Mouse (Mus musculus): ENCODE measurements around the gene Zdhhc19.

Gene Zdhhc19

GRCm38 (mm10) chr16:32513401-32513800 lies 17.3 kb downstream of the Zdhhc19 start:
- DNase-seq (ENCODE audit: extremely low spot score, low read depth, low spot score): no peak

DNA sequence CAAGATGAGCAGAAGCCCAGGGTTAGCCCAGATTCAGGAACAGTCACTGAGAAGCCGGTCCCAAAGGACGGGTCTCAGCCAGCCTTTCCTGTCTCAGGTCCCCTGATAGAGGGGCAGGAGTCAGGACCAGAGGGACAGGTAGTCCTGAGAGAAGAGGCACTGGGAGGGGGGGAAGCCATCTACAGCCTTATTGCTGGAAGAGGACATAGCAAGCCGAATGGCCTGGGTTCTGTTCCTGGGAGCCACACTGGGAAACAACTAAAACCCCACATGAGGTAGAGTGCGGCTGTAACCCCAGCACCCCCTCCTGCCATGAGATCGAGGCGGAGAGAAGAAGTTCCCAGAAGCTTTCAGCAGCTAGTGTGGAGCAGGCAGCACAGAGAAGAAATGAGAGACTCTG lies 17.9 kb downstream of the Zdhhc19 start:
- DNase-seq (ENCODE audit: extremely low spot score, low read depth, low spot score): no peak

GRCm38 (mm10) chr16:32516006-32516962 lies 20.2 kb downstream of the Zdhhc19 start:
- DNase-seq (ENCODE audit: extremely low spot score, low read depth, low spot score): no peak

- DNase-seq (ENCODE audit: extremely low spot score, low read depth, low spot score): no peak
Measured at GRCm38 (mm10) chr16:32517785-32518481, 21.9 kb downstream of the Zdhhc19 start.

DNA sequence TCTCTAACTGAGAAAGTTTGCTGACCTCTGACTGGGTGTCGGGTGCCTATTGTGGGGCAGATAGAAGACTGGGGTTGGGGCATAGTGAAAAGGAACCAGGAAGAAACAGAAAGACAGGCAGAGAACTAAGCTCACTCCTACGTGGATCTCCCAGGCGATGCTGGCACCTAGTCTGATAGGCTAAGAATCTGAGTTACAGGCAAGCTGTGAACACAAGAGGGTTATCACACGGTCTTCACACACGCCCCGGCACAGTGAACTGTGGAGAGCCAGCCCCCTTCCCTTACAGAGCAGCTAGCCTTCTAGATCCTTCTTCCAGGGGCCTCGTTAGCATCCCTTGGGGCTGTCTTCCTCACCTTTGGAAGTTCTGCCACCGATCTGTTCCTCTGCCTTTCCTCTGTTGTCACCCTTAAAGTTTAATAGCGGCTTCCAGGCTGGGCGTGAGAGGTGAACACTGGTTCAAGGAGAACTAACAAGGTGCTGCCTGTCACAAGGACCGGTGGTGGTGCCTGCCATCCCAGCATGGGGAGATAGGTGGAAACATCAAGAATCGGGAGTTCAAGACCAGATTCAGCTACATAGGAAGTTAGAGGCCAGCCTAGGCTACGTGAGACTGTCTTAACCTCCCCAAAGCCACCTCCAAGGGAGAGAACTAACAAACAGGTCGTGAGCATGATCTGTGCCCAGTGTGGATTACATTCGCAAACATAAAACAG lies 23.7 kb downstream of the Zdhhc19 start:
- DNase-seq (ENCODE audit: extremely low spot score, low read depth, low spot score): no peak

- DNase-seq (ENCODE audit: extremely low spot score, low read depth, low spot score): no peak
Measured at GRCm38 (mm10) chr16:32520372-32520748, 24.3 kb downstream of the Zdhhc19 start.

GRCm38 (mm10) chr16:32522578-32523194 lies 26.6 kb downstream of the Zdhhc19 start:
- DNase-seq (ENCODE audit: extremely low spot score, low read depth, low spot score): no peak

- no peak for DNase-seq (ENCODE audit: extremely low spot score, low read depth, low spot score)
Measured at GRCm38 (mm10) chr16:32523462-32524243, 27.6 kb downstream of the Zdhhc19 start.

GRCm38 (mm10) chr16:32524244-32524615 lies 28.2 kb downstream of the Zdhhc19 start:
- no peak for DNase-seq (ENCODE audit: extremely low spot score, low read depth, low spot score)

- no peak for DNase-seq (ENCODE audit: extremely low spot score, low read depth, low spot score)
Measured at GRCm38 (mm10) chr16:32526906-32527305, 30.8 kb downstream of the Zdhhc19 start.

- DNase-seq (ENCODE audit: extremely low spot score, low read depth, low spot score): no peak
Measured at GRCm38 (mm10) chr16:32532878-32533826, 37.1 kb downstream of the Zdhhc19 start.

- no peak for DNase-seq (ENCODE audit: extremely low spot score, low read depth, low spot score)
Measured at GRCm38 (mm10) chr16:32535157-32535751, 39.2 kb downstream of the Zdhhc19 start.

GRCm38 (mm10) chr16:32537867-32538660 lies 42.0 kb downstream of the Zdhhc19 start:
- DNase-seq (ENCODE audit: extremely low spot score, low read depth, low spot score): no peak

DNA sequence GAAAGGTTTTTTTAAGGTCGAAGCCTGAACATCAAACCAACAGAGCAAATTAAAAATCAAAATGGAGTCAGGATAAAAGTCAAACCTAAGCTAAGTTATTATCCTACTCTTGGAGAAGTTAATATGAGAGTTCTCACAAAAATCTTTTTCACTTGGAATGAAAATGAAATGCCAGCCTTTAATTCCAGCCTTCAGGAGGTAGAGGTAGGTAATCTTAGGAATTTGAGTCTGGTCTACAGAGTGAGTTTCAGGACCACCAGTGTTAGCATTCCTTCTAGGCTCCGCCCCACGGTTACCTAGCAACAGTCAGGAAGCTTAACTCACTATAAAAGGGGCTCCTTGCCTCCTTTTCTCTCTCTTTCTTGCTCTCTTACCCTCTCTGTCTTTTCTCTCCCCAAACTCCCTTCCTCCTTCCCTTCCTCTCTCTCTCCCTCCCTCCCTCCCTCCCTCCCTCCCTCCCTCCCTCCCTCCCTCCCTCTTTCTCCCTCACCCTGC lies 42.7 kb downstream of the Zdhhc19 start:
- peak; percentile 26 for DNase-seq (ENCODE audit: extremely low spot score, low read depth, low spot score)

DNA sequence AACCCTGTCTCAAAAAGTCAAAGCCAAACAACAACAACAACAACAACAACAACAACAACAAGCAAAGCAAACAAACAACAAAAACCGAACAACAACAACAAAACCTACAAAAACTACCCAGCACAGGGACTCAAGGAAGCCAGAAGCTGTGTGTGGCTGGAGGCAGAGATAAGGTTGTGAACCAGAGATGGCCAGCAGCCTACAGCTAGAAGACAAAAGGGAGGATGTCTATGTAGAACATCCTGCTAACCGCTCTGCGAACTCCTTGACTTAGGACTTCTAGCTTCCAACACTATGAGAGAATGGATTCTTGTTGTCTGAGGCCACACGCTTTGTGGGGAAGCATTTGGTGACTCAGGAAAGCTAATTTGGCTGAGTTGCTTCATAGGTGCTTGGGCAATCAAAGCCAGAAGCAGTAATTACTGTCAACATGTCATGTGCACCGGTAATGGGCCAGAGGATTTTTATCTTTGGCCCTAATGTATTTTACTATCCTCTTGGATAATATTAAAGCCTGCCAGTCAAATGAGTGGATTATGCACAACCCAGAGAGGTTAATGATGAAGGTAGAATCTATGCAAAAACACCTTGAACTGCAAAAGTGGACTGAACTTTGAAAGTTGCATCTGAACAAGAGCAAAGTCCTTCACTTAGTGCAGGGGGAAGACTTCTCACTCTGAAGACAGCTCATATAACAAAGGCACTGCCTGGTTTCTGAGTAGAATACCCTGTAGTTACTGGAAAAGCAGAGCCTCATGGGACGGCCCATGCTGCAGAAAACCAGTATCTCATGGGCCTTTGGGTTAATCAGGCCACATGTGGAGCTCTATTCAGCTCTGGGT lies 45.5 kb downstream of the Zdhhc19 start:
- no peak for DNase-seq (ENCODE audit: extremely low spot score, low read depth, low spot score)

- no peak for DNase-seq (ENCODE audit: extremely low spot score, low read depth, low spot score)
Measured at GRCm38 (mm10) chr16:32543422-32543821, 47.4 kb downstream of the Zdhhc19 start.
